Mouse (Mus musculus): Measurements from ENCODE around the gene Mvp. TPM values are rescaled to one million over a fixed set of nuclear protein-coding genes. Genes with fewer than 3 reads are reported as not detected.

Mvp gene
- polyA plus RNA-seq, 1 experiment = 63.3 TPM

DNA sequence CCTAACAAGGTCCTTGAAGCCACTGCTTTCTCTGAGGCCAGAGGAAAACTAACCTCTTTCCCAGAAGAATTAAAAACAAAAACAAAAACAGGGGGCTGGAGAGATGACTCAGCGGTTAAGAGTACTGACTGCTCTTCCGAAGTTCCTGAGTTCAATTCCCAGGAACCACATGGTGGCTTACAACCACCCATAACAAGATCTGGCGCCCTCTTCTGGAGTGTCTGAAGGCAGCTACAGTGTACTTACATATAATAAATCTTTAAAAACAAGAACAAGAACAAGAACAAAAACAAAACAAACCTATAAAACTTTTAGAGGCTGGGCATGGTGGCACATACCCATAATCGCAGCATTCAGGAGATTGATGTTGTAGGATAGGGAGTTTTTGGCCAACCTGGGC, 18.0 kb downstream of the Mvp start:
- TF ChIP-seq CTCF (IDR thresholded peaks at IDR 0.05; ENCODE audit: extremely low read depth, insufficient read depth, insufficient read length, insufficient replicate concordance) (no peak), POLR2A (IDR thresholded peaks at IDR 0.05; ENCODE audit: low read depth, low read length) (no peak)
- Histone ChIP-seq H3K36me3 (ENCODE audit: control insufficient read depth, insufficient read depth, low read length) (peaks cover 25% of the 10 kb centered on the region), H3K27ac (ENCODE audit: insufficient read depth, low read length) (no peak overlapping the region), H3K4me3 (ENCODE audit: extremely low read depth, insufficient read depth, insufficient read length) (no peak overlapping the region), H3K27me3 (ENCODE audit: control insufficient read depth, insufficient read depth, low read length) (no peaks in the 10 kb centered on the region), H3K4me1 (ENCODE audit: control insufficient read depth, insufficient read depth, insufficient read length) (no peaks in the 10 kb centered on the region)
- no peak for DNase-seq (ENCODE audit: low read depth in 1 of 2, low spot score in 2 of 2)
- WGBS = 88% methylated on average over 4 of the region's 4 CpGs

- H3K4me1 ChIP-seq (ENCODE audit: control insufficient read depth, insufficient read depth, insufficient read length) = no peaks in the 10 kb centered on the region
- no peak overlapping the region for H3K4me3 ChIP-seq (ENCODE audit: extremely low read depth, insufficient read depth, insufficient read length)
- no peak for DNase-seq (ENCODE audit: low read depth in 1 of 2, low spot score in 2 of 2)
- peaks cover 26% of the 10 kb centered on the region for H3K36me3 ChIP-seq (ENCODE audit: control insufficient read depth, insufficient read depth, low read length)
- TF ChIP-seq POLR2A (IDR thresholded peaks at IDR 0.05; ENCODE audit: low read depth, low read length) (no peak), CTCF (IDR thresholded peaks at IDR 0.05; ENCODE audit: extremely low read depth, insufficient read depth, insufficient read length, insufficient replicate concordance) (no peak)
- H3K27me3 ChIP-seq (ENCODE audit: control insufficient read depth, insufficient read depth, low read length) = no peaks in the 10 kb centered on the region
- H3K27ac ChIP-seq (ENCODE audit: insufficient read depth, low read length) = no peak overlapping the region
- WGBS = 81% methylated on average over 8 of the region's 8 CpGs
Observed at GRCm38 (mm10) chr7:126988816-126989215, 25.6 kb downstream of the Mvp start.

GRCm38 (mm10) chr7:126986319-126986718, 28.1 kb downstream of the Mvp start:
- no peak for DNase-seq (ENCODE audit: low read depth in 1 of 2, low spot score in 2 of 2)
- Histone ChIP-seq H3K36me3 (ENCODE audit: control insufficient read depth, insufficient read depth, low read length) (peaks cover 24% of the 10 kb centered on the region), H3K4me3 (ENCODE audit: extremely low read depth, insufficient read depth, insufficient read length) (no peak overlapping the region), H3K27me3 (ENCODE audit: control insufficient read depth, insufficient read depth, low read length) (no peaks in the 10 kb centered on the region), H3K4me1 (ENCODE audit: control insufficient read depth, insufficient read depth, insufficient read length) (no peaks in the 10 kb centered on the region), H3K27ac (ENCODE audit: insufficient read depth, low read length) (no peak overlapping the region)
- WGBS = 61% methylated on average over 9 of the region's 9 CpGs
- TF ChIP-seq POLR2A (IDR thresholded peaks at IDR 0.05; ENCODE audit: low read depth, low read length) (no peak), CTCF (IDR thresholded peaks at IDR 0.05; ENCODE audit: extremely low read depth, insufficient read depth, insufficient read length, insufficient replicate concordance) (peak; percentile 55; the same call in 1 of the 2 replicates)

DNA sequence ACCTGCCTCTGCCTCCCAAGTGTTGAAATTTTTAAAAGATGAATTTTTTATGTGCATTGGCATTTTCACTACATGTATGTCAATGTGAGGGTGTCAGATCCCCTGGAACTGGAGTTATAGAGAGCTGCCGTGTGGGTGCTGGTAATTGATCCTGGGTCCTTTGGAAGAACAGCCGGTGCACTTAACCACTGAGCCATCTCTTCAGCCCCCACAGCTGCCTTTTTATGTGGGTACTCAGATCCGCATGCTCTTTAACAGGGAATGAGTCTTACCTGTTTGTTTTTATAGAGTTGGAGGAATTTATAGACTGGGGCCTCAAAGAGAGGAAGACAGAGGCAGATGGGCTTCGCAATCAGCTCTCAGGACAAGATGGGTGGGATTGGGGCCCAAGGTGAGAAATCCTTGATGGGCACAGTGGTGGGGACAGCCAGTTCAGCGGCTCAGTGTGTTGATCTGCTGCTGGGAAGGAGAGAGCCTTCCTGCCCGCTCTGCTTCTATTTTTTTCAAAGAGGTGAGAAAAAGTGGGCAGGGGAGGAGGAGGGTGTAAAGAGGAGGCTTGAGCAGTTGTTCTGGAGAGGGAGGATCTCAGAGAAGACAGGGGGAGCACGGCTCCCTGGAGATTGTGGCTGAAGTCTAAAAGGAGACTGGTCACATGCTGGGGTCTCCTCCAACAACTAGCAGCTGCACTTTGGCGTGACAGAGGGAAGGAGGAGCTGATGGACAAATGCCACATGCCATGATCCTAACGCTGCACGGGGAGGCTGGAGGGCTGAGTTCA, 29.6 kb downstream of the Mvp start:
- H3K4me1 ChIP-seq (ENCODE audit: control insufficient read depth, insufficient read depth, insufficient read length) = no peaks in the 10 kb centered on the region
- no peak for DNase-seq (ENCODE audit: low read depth in 1 of 2, low spot score in 2 of 2)
- peaks cover 30% of the 10 kb centered on the region for H3K36me3 ChIP-seq (ENCODE audit: control insufficient read depth, insufficient read depth, low read length)
- no peak overlapping the region for H3K27ac ChIP-seq (ENCODE audit: insufficient read depth, low read length)
- 77% methylated on average over 10 of the region's 10 CpGs for WGBS
- TF ChIP-seq CTCF (IDR thresholded peaks at IDR 0.05; ENCODE audit: extremely low read depth, insufficient read depth, insufficient read length, insufficient replicate concordance) (no peak), POLR2A (IDR thresholded peaks at IDR 0.05; ENCODE audit: low read depth, low read length) (no peak)
- H3K4me3 ChIP-seq (ENCODE audit: extremely low read depth, insufficient read depth, insufficient read length) = no peak overlapping the region
- H3K27me3 ChIP-seq (ENCODE audit: control insufficient read depth, insufficient read depth, low read length) = no peaks in the 10 kb centered on the region

GRCm38 (mm10) chr7:126983113-126983512, 31.3 kb downstream of the Mvp start:
- no peak overlapping the region for H3K27ac ChIP-seq (ENCODE audit: insufficient read depth, low read length)
- peaks cover 27% of the 10 kb centered on the region for H3K36me3 ChIP-seq (ENCODE audit: control insufficient read depth, insufficient read depth, low read length)
- no peak for DNase-seq (ENCODE audit: low read depth in 1 of 2, low spot score in 2 of 2)
- WGBS = 91% methylated on average over 7 of the region's 7 CpGs
- H3K27me3 ChIP-seq (ENCODE audit: control insufficient read depth, insufficient read depth, low read length) = no peaks in the 10 kb centered on the region
- TF ChIP-seq CTCF (IDR thresholded peaks at IDR 0.05; ENCODE audit: extremely low read depth, insufficient read depth, insufficient read length, insufficient replicate concordance) (no peak), POLR2A (IDR thresholded peaks at IDR 0.05; ENCODE audit: low read depth, low read length) (no peak)
- no peaks in the 10 kb centered on the region; the same call in 1 of the 2 replicates for H3K4me1 ChIP-seq (ENCODE audit: control insufficient read depth, insufficient read depth, insufficient read length)
- H3K4me3 ChIP-seq (ENCODE audit: extremely low read depth, insufficient read depth, insufficient read length) = no peak overlapping the region

- TF ChIP-seq POLR2A (IDR thresholded peaks at IDR 0.05; ENCODE audit: low read depth, low read length) (no peak), CTCF (IDR thresholded peaks at IDR 0.05; ENCODE audit: extremely low read depth, insufficient read depth, insufficient read length, insufficient replicate concordance) (no peak)
- no peaks in the 10 kb centered on the region for H3K27me3 ChIP-seq (ENCODE audit: control insufficient read depth, insufficient read depth, low read length)
- 81% methylated on average over 4 of the region's 4 CpGs for WGBS
- DNase-seq (ENCODE audit: low read depth in 1 of 2, low spot score in 2 of 2) = no peak
- H3K27ac ChIP-seq (ENCODE audit: insufficient read depth, low read length) = no peak overlapping the region
- peaks cover 23% of the 10 kb centered on the region for H3K36me3 ChIP-seq (ENCODE audit: control insufficient read depth, insufficient read depth, low read length)
- no peaks in the 10 kb centered on the region; the same call in 1 of the 2 replicates for H3K4me1 ChIP-seq (ENCODE audit: control insufficient read depth, insufficient read depth, insufficient read length)
- no peak overlapping the region for H3K4me3 ChIP-seq (ENCODE audit: extremely low read depth, insufficient read depth, insufficient read length)
Observed at GRCm38 (mm10) chr7:126982054-126982453, 32.4 kb downstream of the Mvp start.

- no peak for DNase-seq (ENCODE audit: low read depth in 1 of 2, low spot score in 2 of 2)
- H3K27me3 ChIP-seq (ENCODE audit: control insufficient read depth, insufficient read depth, low read length) = no peaks in the 10 kb centered on the region
- TF ChIP-seq CTCF (IDR thresholded peaks at IDR 0.05; ENCODE audit: extremely low read depth, insufficient read depth, insufficient read length, insufficient replicate concordance) (no peak), POLR2A (IDR thresholded peaks at IDR 0.05; ENCODE audit: low read depth, low read length) (no peak)
- H3K27ac ChIP-seq (ENCODE audit: insufficient read depth, low read length) = no peak overlapping the region
- 98% methylated on average over 2 of the region's 2 CpGs for WGBS
- no peak overlapping the region for H3K4me3 ChIP-seq (ENCODE audit: extremely low read depth, insufficient read depth, insufficient read length)
- peaks cover 20% of the 10 kb centered on the region for H3K36me3 ChIP-seq (ENCODE audit: control insufficient read depth, insufficient read depth, low read length)
- no peaks in the 10 kb centered on the region; the same call in 1 of the 2 replicates for H3K4me1 ChIP-seq (ENCODE audit: control insufficient read depth, insufficient read depth, insufficient read length)
Observed at GRCm38 (mm10) chr7:126981601-126982000, 32.8 kb downstream of the Mvp start.
